Mouse (Mus musculus): Measurements from ENCODE around the gene Ntpcr. TPM values are rescaled to one million over a fixed set of nuclear protein-coding genes. Genes with fewer than 3 reads are reported as not detected.

Ntpcr gene
- polyA plus RNA-seq, 1 experiment from 2014 or later, result 25.0 TPM

- no peak overlapping the region for H3K9ac ChIP-seq
- WGBS, result 58% methylated on average over 6 of the region's 6 CpGs
- H3K4me1 ChIP-seq (replicated peaks), result no peaks in the 10 kb centered on the region
- no peaks in the 10 kb centered on the region for H3K9me3 ChIP-seq (replicated peaks)
- H3K27me3 ChIP-seq, result no peaks in the 10 kb centered on the region
- H3K4me3 ChIP-seq, result no peak overlapping the region
- H3K27ac ChIP-seq, result no peak overlapping the region
- no peak overlapping the region for H3K4me2 ChIP-seq
- H3K36me3 ChIP-seq, result no peaks in the 10 kb centered on the region
- no peak for ATAC-seq (replicated peaks; ENCODE audit: insufficient number of reproducible peaks, insufficient read depth, low FRiP score, low read depth)
Measured at GRCm38 (mm10) chr8:125776800-125777199, 47.0 kb downstream of the Ntpcr start.

DNA sequence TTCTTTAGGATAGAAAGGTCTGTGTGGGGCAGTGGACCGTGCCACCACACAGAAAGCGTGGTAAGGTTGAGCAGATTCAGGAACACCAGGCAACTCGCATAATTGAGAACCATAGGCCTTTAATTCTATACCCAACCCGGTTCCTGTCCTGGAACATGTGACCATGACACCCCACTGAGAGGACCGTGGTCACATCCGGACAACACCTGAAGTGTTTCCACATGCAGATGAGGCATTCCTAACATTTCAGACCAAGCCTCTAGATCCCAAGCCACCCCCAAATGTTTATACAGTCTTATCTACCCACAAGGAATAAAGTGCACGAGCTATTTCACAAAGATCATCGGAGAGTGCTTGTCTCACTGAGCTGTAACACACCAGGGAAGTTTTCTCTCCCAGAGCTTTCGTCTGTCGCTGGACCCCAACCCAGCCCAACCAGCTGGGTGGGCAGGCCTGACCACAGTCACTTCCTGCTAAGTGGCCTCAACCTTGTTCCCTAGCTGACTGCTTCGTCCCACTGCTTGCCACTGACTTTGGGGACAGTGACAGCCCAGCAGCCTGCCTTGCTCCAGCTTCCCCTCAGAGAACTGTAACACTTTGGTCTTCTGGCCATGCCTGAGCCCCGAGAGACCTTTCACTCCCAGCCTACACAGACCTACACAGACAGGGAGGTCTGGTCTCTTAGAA, 47.9 kb downstream of the Ntpcr start:
- Histone ChIP-seq H3K4me3 (no peak overlapping the region), H3K4me2 (no peak overlapping the region), H3K9ac (no peak overlapping the region), H3K27ac (no peak overlapping the region), H3K4me1 (replicated peaks) (no peaks in the 10 kb centered on the region), H3K36me3 (no peaks in the 10 kb centered on the region), H3K27me3 (no peaks in the 10 kb centered on the region), H3K9me3 (replicated peaks) (no peaks in the 10 kb centered on the region)
- ATAC-seq (replicated peaks; ENCODE audit: insufficient number of reproducible peaks, insufficient read depth, low FRiP score, low read depth), result no peak
- WGBS, result 55% methylated on average over 12 of the region's 12 CpGs

- Histone ChIP-seq H3K9ac (no peak overlapping the region), H3K36me3 (no peaks in the 10 kb centered on the region), H3K4me2 (no peak overlapping the region), H3K4me1 (replicated peaks) (no peaks in the 10 kb centered on the region), H3K27me3 (no peaks in the 10 kb centered on the region), H3K4me3 (no peak overlapping the region), H3K27ac (no peak overlapping the region), H3K9me3 (replicated peaks) (no peaks in the 10 kb centered on the region)
- 85% methylated on average over 5 of the region's 5 CpGs for WGBS
- ATAC-seq (replicated peaks; ENCODE audit: insufficient number of reproducible peaks, insufficient read depth, low FRiP score, low read depth), result no peak
Measured at GRCm38 (mm10) chr8:125778919-125779318, 49.2 kb downstream of the Ntpcr start.

- WGBS, result 44% methylated on average over 8 of the region's 8 CpGs
- H3K4me3 ChIP-seq, result no peak overlapping the region
- no peaks in the 10 kb centered on the region for H3K36me3 ChIP-seq
- H3K27ac ChIP-seq, result no peak overlapping the region
- H3K4me2 ChIP-seq, result no peak overlapping the region
- no peak overlapping the region for H3K9ac ChIP-seq
- H3K9me3 ChIP-seq (replicated peaks), result no peaks in the 10 kb centered on the region
- no peak for ATAC-seq (replicated peaks; ENCODE audit: insufficient number of reproducible peaks, insufficient read depth, low FRiP score, low read depth)
- H3K27me3 ChIP-seq, result no peaks in the 10 kb centered on the region
- no peaks in the 10 kb centered on the region for H3K4me1 ChIP-seq (replicated peaks)
Measured at GRCm38 (mm10) chr8:125779656-125780055, 49.9 kb downstream of the Ntpcr start.

DNA sequence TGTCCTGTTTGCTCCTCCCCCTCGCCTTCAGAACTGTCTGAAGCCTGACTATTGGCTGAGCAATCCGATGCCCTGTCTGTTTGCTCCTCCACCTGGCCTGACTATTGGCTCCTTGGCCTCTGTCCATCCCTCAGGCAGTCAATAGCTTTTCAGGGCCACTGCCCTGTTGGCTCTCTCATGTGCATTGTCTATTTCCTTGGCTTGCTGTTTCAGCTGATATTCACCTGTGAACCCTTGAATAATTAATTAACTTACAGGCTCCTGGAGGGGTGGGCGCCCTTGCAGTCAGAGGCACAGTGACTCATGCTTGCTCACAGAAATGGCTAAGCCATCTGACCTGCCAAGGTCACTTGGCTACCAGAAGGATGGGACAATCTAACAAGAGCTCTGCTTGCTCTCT, 52.4 kb downstream of the Ntpcr start:
- H3K9ac ChIP-seq, result no peak overlapping the region
- no peaks in the 10 kb centered on the region for H3K4me1 ChIP-seq (replicated peaks)
- H3K4me2 ChIP-seq, result no peak overlapping the region
- no peak overlapping the region for H3K27ac ChIP-seq
- no peaks in the 10 kb centered on the region for H3K27me3 ChIP-seq
- H3K9me3 ChIP-seq (replicated peaks), result no peaks in the 10 kb centered on the region
- WGBS, result 72% methylated on average over 3 of the region's 3 CpGs
- ATAC-seq (replicated peaks; ENCODE audit: insufficient number of reproducible peaks, insufficient read depth, low FRiP score, low read depth), result no peak
- no peaks in the 10 kb centered on the region for H3K36me3 ChIP-seq
- no peak overlapping the region for H3K4me3 ChIP-seq

- 43% methylated on average over 7 of the region's 7 CpGs for WGBS
- no peaks in the 10 kb centered on the region for H3K27me3 ChIP-seq
- H3K9me3 ChIP-seq (replicated peaks), result no peaks in the 10 kb centered on the region
- H3K36me3 ChIP-seq, result no peaks in the 10 kb centered on the region
- ATAC-seq (replicated peaks; ENCODE audit: insufficient number of reproducible peaks, insufficient read depth, low FRiP score, low read depth), result no peak
- H3K27ac ChIP-seq, result no peak overlapping the region
- H3K4me3 ChIP-seq, result no peak overlapping the region
- no peak overlapping the region for H3K9ac ChIP-seq
- no peak overlapping the region for H3K4me2 ChIP-seq
- H3K4me1 ChIP-seq (replicated peaks), result no peaks in the 10 kb centered on the region
Measured at GRCm38 (mm10) chr8:125786886-125787285, 57.1 kb downstream of the Ntpcr start.

DNA sequence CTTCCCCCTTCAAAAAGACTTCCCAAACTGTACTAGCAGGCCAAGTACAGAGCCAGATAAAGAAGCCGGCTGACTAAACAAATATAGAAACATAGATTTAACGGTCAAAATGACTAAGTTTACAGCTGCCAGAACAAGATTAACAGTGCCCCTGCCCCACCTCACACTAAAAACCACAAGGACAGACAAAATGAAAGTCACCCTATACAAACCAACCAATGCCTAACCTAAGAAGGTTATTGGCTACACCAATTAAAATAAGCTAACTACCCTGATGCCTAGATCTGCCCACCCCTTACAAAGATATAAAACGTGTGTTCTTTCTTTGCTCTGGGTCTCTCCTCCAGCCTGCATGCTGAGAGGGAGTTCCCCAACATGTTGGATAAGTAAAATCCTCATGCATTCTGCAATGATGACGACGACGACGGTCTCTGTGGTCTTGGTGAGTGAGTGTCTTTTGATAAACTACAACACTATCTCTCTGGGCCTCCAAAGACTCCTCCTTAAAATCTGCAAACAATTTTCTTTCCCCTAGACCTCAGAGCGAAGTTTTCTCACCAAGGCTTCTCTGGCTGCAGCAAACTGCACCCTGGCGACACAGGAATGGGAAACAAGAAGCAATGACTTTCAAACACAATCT, 63.2 kb downstream of the Ntpcr start:
- 48% methylated on average over 9 of the region's 9 CpGs for whole genome bisulfite sequencing
- no peak overlapping the region for H3K9ac ChIP-seq
- H3K27ac ChIP-seq, result no peak overlapping the region
- ATAC-seq (replicated peaks; ENCODE audit: insufficient number of reproducible peaks, insufficient read depth, low FRiP score, low read depth), result no peak
- H3K4me1 ChIP-seq (replicated peaks), result no peaks in the 10 kb centered on the region; the same call in 1 of the 2 replicates
- H3K9me3 ChIP-seq (replicated peaks), result no peaks in the 10 kb centered on the region
- no peaks in the 10 kb centered on the region for H3K27me3 ChIP-seq
- no peaks in the 10 kb centered on the region for H3K36me3 ChIP-seq
- no peak overlapping the region for H3K4me2 ChIP-seq
- no peak overlapping the region for H3K4me3 ChIP-seq

- 53% methylated on average over 2 of the region's 2 CpGs for WGBS
- Histone ChIP-seq H3K9me3 (replicated peaks) (no peaks in the 10 kb centered on the region), H3K27ac (no peak overlapping the region), H3K4me2 (no peak overlapping the region), H3K4me3 (no peak overlapping the region), H3K27me3 (no peaks in the 10 kb centered on the region), H3K9ac (no peak overlapping the region), H3K36me3 (no peaks in the 10 kb centered on the region), H3K4me1 (replicated peaks) (no peaks in the 10 kb centered on the region; the same call in 1 of the 2 replicates)
- no peak for ATAC-seq (replicated peaks; ENCODE audit: insufficient number of reproducible peaks, insufficient read depth, low FRiP score, low read depth)
Measured at GRCm38 (mm10) chr8:125795341-125795740, 65.6 kb downstream of the Ntpcr start.

GRCm38 (mm10) chr8:125796970-125797369, 67.2 kb downstream of the Ntpcr start:
- Histone ChIP-seq H3K4me2 (no peak overlapping the region), H3K27ac (no peak overlapping the region), H3K9ac (no peak overlapping the region), H3K4me3 (no peak overlapping the region), H3K36me3 (no peaks in the 10 kb centered on the region), H3K27me3 (no peaks in the 10 kb centered on the region), H3K4me1 (replicated peaks) (no peaks in the 10 kb centered on the region; the same call in 1 of the 2 replicates), H3K9me3 (replicated peaks) (no peaks in the 10 kb centered on the region)
- WGBS, result 92% methylated on average over 2 of the region's 2 CpGs
- no peak for ATAC-seq (replicated peaks; ENCODE audit: insufficient number of reproducible peaks, insufficient read depth, low FRiP score, low read depth)

Other genes starting within 250 kb of the Ntpcr start
- 20.6 and 24.5 TPM in 2 replicates for gene Sipa1l2, start 160.2 kb upstream of the Ntpcr start, polyA plus RNA-seq (2015; fragmentation: Nextera tagmentation; extraction: Ambion mirVana)
- 6.0 and 6.6 TPM in 2 replicates for gene Map10, start 60.1 kb upstream of the Ntpcr start, polyA plus RNA-seq (2015; fragmentation: Nextera tagmentation; extraction: Ambion mirVana)
- gene Pcnx2, start 168.4 kb downstream of the Ntpcr start, polyA plus RNA-seq (2015; fragmentation: Nextera tagmentation; extraction: Ambion mirVana), result 0.15 and 0.42 TPM in 2 replicates
- gene Map3k21, start 180.5 kb downstream of the Ntpcr start, polyA plus RNA-seq (2015; fragmentation: Nextera tagmentation; extraction: Ambion mirVana), result 0.14 and 0.27 TPM in 2 replicates

Measured in heart, embryonic 15.5 days (tissue).